In genomic region chr19:53037925-53038419, GRCm38 (mm10) we compare ENCODE assay signal across 8 mouse cellular contexts. TPM values are rescaled to one million over a fixed set of nuclear protein-coding genes. Genes with fewer than 3 reads are reported as not detected.
DNase-seq lines count a peak whose midpoint lies in the region; ATAC-seq and TF ChIP-seq lines count a peak whose summit lies in the region.

No protein-coding gene starts in this region.

- no peak; the same call in 1 of the 2 replicates for ATAC-seq in lung, embryonic 15.5 days (ENCODE audit: borderline replicate concordance, extremely low read depth, low FRiP score, low TSS enrichment)
- peak; percentile 1 for ATAC-seq in inflammation-experienced regulatory T-cells, adult 6 months
- no peak; the same call in 1 of the 2 replicates for ATAC-seq in midbrain, embryonic 15.5 days (replicated peaks)

- TF ChIP-seq POLR2A in cortical plate, adult 2 months (IDR thresholded peaks at IDR 0.05; ENCODE audit: extremely low read depth, insufficient read depth, low read length) = no peak

- peak overlapping the region; percentile 92 for H3K9ac ChIP-seq in lung, embryonic 15.5 days
- H3K9ac ChIP-seq in midbrain, embryonic 15.5 days = peak overlapping the region; percentile 93

- peak overlapping the region; percentile 62 for H3K4me2 ChIP-seq in lung, embryonic 15.5 days
- peak overlapping the region; percentile 64 for H3K4me2 ChIP-seq in midbrain, embryonic 15.5 days

- H3K27me3 ChIP-seq in lung, embryonic 15.5 days = no peaks in the 10 kb centered on the region
- H3K27me3 ChIP-seq in midbrain, embryonic 15.5 days (replicated peaks) = no peaks in the 10 kb centered on the region

- no peak for DNase-seq in lung, adult 18-20 months
- DNase-seq in cerebellum, adult 11 months = no peak
- no peak for DNase-seq in adrenal gland, postnatal 10 days
- DNase-seq in ovary, postnatal 36 days (ENCODE audit: low spot score) = no peak

- peaks cover 34% of the 10 kb centered on the region for H3K4me1 ChIP-seq in lung, embryonic 15.5 days
- peaks cover 13% of the 10 kb centered on the region for H3K4me1 ChIP-seq in cortical plate, adult 2 months (ENCODE audit: control insufficient read depth, insufficient read depth, low read length)
- H3K4me1 ChIP-seq in midbrain, embryonic 15.5 days = peaks cover 12% of the 10 kb centered on the region

- WGBS in lung, embryonic 15.5 days = under 1% methylated on average over 26 of the region's 28 CpGs
- WGBS in midbrain, embryonic 15.5 days = under 1% methylated on average over 28 of the region's 28 CpGs

- peak overlapping the region; percentile 88 for H3K27ac ChIP-seq in lung, embryonic 15.5 days
- peak overlapping the region; percentile 61 for H3K27ac ChIP-seq in cortical plate, adult 2 months (ENCODE audit: insufficient read depth, low read length)
- H3K27ac ChIP-seq in midbrain, embryonic 15.5 days = peak overlapping the region; percentile 86

- H3K9me3 ChIP-seq in lung, embryonic 15.5 days = no peaks in the 10 kb centered on the region
- H3K9me3 ChIP-seq in midbrain, embryonic 15.5 days = no peaks in the 10 kb centered on the region

- no peaks in the 10 kb centered on the region for H3K36me3 ChIP-seq in lung, embryonic 15.5 days
- H3K36me3 ChIP-seq in midbrain, embryonic 15.5 days (replicated peaks) = no peaks in the 10 kb centered on the region

- peak overlapping the region; percentile 93 for H3K4me3 ChIP-seq in lung, embryonic 15.5 days
- H3K4me3 ChIP-seq in cortical plate, adult 2 months (ENCODE audit: insufficient read depth, low read length) = peak overlapping the region; percentile 73
- H3K4me3 ChIP-seq in midbrain, embryonic 15.5 days = peak overlapping the region; percentile 82

- no peak for TF ChIP-seq CTCF in cortical plate, adult 2 months (IDR thresholded peaks at IDR 0.05; ENCODE audit: extremely low read depth, insufficient read depth, low read length)

RNA-seq across cellular contexts. Expression of gene Xpnpep1, which starts 2.0 kb away (rescaled TPM):
- polyA plus RNA-seq in lung, embryonic 15.5 days (2015; fragmentation: Nextera tagmentation; extraction: Ambion mirVana) = 167 and 169 TPM in 2 replicates
- 51.4 and 52.9 TPM in 2 replicates for polyA plus RNA-seq in cortical plate, adult 2 months (2012; rRNA removed)
- 10 to 100 TPM; 53.6 to 68.4 (median 60.5) TPM for polyA plus RNA-seq in inflammation-experienced regulatory T-cells, adult 6 months (2017; shearing (Covaris generic))
- polyA plus RNA-seq in midbrain, embryonic 15.5 days (2015; fragmentation: Nextera tagmentation; extraction: Ambion mirVana) = 124 and 125 TPM in 2 replicates
- total RNA-seq in adrenal gland, postnatal 10 days (2021) = 100 to 1,000 TPM; 103 to 105 TPM
